33 mouse cellular contexts compared by ENCODE assay signal in genomic region chr9:50176131-50176530, GRCm38 (mm10).
"Had no signal": no experiment of that assay in that cellular context is flagged by ENCODE, and none has a peak within 500 bp of the region (broad histone marks: within the 10 kb centered on the region; RNA-seq: fewer than 3 reads in every experiment).

No protein-coding gene starts in this region.

- ATAC-seq: hindbrain, embryonic 16.5 days; inflammation-experienced regulatory T-cells, adult 6 months; intestine, embryonic 16.5 days; intestine, postnatal 0 days had no signal

- H3K9me3 ChIP-seq: heart, embryonic 10.5 days; heart, embryonic 13.5 days; heart, embryonic 15.5 days; hindbrain, embryonic 10.5 days; hindbrain, embryonic 12.5 days; hindbrain, embryonic 13.5 days; kidney, embryonic 15.5 days had no signal

- H3K27me3 ChIP-seq: heart, embryonic 12.5 days; heart, embryonic 13.5 days; heart, embryonic 15.5 days; hindbrain, embryonic 12.5 days; hindbrain, embryonic 13.5 days; hindbrain, embryonic 15.5 days; kidney, embryonic 15.5 days had no signal

- DNase-seq: heart, postnatal 10 days; heart, postnatal 14 days; heart, postnatal 36 days; heart, postnatal 4 days; kidney, adult 11 months; kidney, adult 18-20 months; kidney, adult 8-10 months; kidney, adult 9 months; kidney, postnatal 10 days; kidney, postnatal 14 days; kidney, postnatal 25 days; kidney, postnatal 36 days; kidney, postnatal 4 days; layer of hippocampus, adult 9-11 months; layer of hippocampus, postnatal 36 days had no signal

- H3K27ac ChIP-seq: heart, embryonic 10.5 days; heart, embryonic 13.5 days; heart, embryonic 15.5 days; hindbrain, embryonic 10.5 days; hindbrain, embryonic 12.5 days; hindbrain, embryonic 13.5 days; hindbrain, embryonic 14.5 days; hindbrain, embryonic 15.5 days; kidney, embryonic 15.5 days; kidney, postnatal 0 days; layer of hippocampus, adult 2 months; left cerebral cortex, adult 2 months had no signal

- H3K4me2 ChIP-seq: heart, embryonic 11.5 days; heart, embryonic 12.5 days; heart, embryonic 13.5 days; heart, embryonic 15.5 days; hindbrain, embryonic 12.5 days; hindbrain, embryonic 13.5 days; hindbrain, embryonic 14.5 days; hindbrain, embryonic 15.5 days; kidney, embryonic 15.5 days had no signal

- H3K36me3 ChIP-seq: heart, embryonic 10.5 days; heart, embryonic 12.5 days; heart, embryonic 13.5 days; heart, embryonic 15.5 days; hindbrain, embryonic 10.5 days; hindbrain, embryonic 12.5 days; hindbrain, embryonic 13.5 days; hindbrain, embryonic 15.5 days; kidney, embryonic 15.5 days had no signal

- H3K9ac ChIP-seq: heart, embryonic 12.5 days; heart, embryonic 13.5 days; heart, embryonic 15.5 days; hindbrain, embryonic 12.5 days; hindbrain, embryonic 13.5 days; hindbrain, embryonic 14.5 days; hindbrain, embryonic 15.5 days; kidney, embryonic 15.5 days had no signal

- H3K4me3 ChIP-seq: heart, embryonic 10.5 days; heart, embryonic 12.5 days; heart, embryonic 13.5 days; heart, embryonic 15.5 days; hindbrain, embryonic 10.5 days; hindbrain, embryonic 12.5 days; hindbrain, embryonic 13.5 days; hindbrain, embryonic 15.5 days; kidney, embryonic 15.5 days; layer of hippocampus, adult 2 months; left cerebral cortex, adult 2 months had no signal

- H3K4me1 ChIP-seq: heart, embryonic 10.5 days; heart, embryonic 12.5 days; heart, embryonic 13.5 days; hindbrain, embryonic 13.5 days had no signal
